Mouse (Mus musculus): Measurements from ENCODE around the gene Brd2. TPM values are rescaled to one million over a fixed set of nuclear protein-coding genes. Genes with fewer than 3 reads are reported as not detected.
A peak's percentile ranks its signal among the peaks of the same experiment; 100 is the strongest.
"Not testable (repeated sequence)": the region's sequence is repeated elsewhere in the genome, so short reads cannot be mapped to it uniquely, and the experiment has no call there.

The Brd2 gene
- 100 to 1,000 TPM; 178 to 192 TPM for total RNA-seq (2021)

DNA sequence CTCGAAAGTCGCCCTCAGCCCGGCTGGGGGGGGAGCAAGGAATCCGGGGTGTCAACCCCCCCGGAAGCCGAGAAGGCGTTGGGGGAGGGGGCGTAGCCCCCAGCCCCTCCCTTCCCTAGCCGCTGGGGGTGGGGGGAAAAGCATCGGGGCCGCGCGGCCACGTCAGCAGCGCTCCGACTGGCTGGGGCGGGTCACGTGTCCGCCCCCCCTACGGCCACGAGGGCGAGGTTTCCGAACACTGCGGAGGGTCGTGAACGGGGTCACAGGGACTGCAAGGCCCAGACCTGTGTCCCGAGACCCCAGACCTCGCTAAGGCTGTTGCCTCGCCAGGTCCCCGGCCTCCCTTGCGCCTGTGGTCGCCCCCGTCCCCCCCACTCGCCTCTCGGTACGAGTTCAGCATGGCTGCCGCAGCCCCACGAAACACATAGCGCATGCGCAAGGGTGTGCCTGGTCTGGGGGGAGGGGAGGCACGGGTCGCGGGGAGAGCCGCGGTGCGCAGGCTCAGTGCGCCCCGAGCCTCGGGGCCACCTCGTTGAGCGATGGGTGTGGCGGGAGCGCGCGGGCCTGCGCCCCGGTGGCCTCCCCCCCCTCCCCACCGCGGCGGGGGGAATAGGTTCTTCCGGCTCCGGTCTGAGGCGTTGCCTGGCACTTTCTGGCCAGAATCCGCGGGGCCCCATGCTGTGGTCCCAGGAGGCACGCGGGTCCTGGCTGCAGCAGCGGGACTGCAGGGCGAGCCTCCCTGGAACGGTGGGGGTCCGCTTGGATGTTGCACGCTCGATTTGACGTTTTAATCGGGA is at the start of gene Brd2:
Brd2 (minus strand) TSS at position 447 of the 797 bp plus-strand sequence.
- peak; percentile 97 to 98 for DNase-seq (ENCODE audit: low spot score in 2 of 2)
- intact Hi-C loops (cut with DNase I) = loop anchor here (1.0 to 5.0 kb wide), 2 partner anchors 465 to 505 kb away; partner anchors contain the start of genes Ppt2 and Prrt1

DNA sequence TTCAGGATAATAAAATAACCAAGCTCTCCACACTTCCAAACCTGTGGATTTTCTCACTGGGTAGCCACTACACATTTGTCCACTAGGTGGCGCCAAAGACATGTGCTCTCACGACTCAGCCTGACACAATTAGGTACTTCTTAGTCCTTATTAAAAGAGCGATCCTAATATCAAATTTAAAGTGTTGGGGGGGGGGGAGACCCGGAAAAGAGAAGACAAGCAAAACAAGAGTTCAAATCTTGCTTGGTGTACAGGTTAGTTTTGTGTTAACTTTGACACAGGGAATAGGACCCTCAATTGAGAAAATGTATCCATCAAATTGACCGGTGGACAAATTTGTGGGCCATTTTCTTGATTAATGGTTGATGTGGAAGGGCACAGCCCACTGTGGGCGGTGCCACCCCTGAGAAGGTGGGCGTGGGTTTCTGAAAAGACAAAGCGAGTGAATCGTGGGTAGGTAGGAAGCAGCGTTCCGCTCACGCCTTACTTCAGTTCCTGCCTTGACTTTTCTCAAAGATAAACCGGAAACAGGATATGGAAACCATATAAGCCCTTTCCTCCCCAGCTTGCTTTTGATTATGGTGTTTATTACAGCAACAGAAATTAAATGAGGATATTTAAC is 48.6 kb upstream of the Brd2 start:
- DNase-seq (ENCODE audit: low spot score in 2 of 2) = peak; percentile 81 to 84
- intact Hi-C loops (cut with DNase I) = loop anchor here (1.0 to 5.0 kb wide), 5 partner anchors 34 to 241 kb away; partner anchors contain the start of gene Btnl2

DNA sequence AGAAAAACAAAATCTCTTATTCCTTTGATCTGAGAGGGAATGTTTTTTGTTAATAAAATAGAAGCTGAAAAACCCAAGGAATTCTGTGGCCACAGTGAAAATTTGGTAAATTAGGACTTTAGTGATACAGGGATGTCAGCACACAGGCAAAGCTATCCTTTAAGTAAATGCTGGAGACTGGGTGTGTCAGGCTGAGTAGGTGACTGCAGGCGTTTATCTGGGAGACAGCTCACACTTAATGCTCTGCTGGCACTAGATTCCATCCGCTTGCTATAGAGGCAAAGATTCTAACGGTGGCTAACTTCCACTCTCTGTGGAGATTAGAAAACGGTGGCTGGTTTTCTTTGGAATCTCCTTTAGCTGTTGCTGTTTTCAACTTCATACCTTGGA is 48.0 kb upstream of the Brd2 start:
- DNase-seq (ENCODE audit: low spot score in 2 of 2) = no peak
- intact Hi-C loops (cut with DNase I) = loop anchor here (1.0 to 5.0 kb wide), 5 partner anchors 34 to 242 kb away; partner anchors contain the start of gene Btnl2

DNA sequence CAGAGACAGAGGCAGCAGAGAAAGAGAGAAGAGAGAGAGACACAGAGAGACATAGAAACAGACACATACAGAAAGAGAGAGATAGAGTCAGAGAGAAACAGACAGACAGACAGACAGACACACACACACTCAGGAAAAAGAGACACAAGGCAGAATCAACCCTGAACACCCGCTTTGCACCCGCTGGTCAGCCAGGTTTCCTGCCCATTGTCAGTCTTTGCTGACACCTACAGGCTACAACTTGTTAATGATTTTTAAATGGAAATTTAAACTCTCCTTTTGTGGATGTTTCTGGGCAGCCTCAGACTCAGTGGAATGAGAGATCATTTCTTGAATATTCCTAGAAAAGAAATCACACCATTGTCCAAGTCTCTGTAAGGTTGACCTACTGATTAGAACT is 46.8 kb upstream of the Brd2 start:
- intact Hi-C loops (cut with DNase I) = loop anchor here (2.0 kb wide), 2 partner anchors 66 to 92 kb away; no protein-coding TSS in a partner anchor

DNA sequence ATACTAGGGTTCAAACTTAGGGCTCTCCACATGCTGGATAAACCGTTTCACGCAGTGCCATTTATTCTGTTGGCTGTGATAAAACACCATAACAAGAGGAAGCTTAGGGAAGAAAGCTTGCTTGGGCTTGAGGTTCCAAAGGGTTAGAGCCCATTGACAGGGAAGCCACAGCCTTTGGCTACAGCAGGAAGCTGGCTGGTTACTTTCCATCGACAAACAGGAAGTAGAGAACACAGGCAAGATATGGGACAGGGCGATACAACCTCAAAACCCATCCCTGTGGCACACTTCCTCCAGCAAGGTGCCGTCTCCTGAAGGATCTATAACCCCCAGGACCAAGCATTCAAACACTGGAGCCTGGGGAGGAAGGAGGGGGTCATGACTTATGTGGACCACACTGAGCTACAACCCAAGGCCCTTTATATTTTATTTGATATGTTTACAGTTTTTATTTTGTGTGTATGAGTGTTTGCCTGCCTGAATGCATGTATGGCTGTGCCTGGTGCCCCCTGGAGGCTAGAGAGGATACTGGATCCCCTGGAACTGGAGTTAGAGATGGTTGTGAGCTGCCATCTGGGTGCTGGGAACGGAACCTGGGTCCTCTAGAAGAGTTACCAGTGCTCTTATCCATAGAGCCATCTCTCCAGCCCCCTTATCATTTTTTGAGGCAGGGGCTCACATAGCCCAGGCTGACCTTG is 42.7 kb upstream of the Brd2 start:
- intact Hi-C loops (cut with DNase I) = no loop called here
- DNase-seq (ENCODE audit: low spot score in 2 of 2) = no peak

More for the DNA sequence above, 46.8 kb upstream of the Brd2 start:
- peak; percentile 17 to 39 for DNase-seq (ENCODE audit: low spot score in 2 of 2)

DNA sequence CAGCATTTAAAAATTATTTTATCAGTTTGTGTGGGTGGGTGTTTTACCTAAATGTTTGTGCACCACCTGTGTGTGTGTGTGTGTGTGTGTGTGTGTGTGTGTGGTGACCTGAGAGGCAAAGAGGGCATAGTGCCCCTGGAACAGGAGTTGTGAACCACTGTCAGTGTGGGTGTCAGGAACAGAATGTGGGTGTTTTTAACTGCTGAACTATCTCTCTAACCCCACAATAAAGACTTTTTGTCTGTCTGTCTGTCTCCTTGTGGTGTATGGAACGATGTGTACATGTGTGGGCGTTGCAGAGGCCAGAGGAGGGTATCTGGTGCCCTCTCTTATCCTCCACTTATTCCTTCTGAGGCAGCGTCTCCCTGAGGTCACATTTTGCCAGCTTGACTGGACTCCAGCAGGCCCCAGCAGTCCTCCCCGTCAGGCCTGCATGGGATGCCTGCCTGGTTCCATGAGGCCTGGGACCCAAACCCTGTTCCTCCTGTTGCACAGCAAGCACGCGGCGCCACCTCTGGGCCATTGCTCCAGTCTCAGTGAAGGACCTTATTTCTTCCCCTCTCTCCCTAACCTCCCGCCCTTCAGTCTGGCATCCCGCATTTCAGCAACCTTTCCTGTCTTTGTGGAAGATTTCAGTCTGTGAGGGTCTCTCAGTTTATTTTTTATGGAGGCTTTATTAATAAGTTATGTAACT is 41.9 kb upstream of the Brd2 start:
- intact Hi-C loops (cut with DNase I) = no loop called here
- DNase-seq (ENCODE audit: low spot score in 2 of 2) = no peak

DNA sequence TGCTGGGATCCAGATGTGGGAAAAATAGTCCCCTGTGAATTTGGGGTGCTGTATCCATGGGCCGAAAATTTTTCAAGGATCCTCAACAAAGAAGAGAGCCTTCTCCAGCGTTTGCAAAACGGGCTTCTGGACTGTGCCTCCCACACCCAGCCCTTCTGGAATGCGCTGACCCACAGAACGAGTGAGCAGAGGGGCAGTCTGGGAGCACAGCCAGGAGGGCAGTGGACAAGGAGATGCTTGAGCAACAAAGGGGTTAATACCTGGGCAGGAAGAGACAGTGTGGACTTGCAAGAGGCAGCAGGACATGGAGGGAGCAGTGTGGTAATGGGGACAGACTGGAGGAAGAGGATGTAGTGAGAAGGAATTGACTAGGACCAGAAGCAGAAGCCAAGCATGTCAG is 33.1 kb upstream of the Brd2 start:
- intact Hi-C loops (cut with DNase I) = no loop called here

DNA sequence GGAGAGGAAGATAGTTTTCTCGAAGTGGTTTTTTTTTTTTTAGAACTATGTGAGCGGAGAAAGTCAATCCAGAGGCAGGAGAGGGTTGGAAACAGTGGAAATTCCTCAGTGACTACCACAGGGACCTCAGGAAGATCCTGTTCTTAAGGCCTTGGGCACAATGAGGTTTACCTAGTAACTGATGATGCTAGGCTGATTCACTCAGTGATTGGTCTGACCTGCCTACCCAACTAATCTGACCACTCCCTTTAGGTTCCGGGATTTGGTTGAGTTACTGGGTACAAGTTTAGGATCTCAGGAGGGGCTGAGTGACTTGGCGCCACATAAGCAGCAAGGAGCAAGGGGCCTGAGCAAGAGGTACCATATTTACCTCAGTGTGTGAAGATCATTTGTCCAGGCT is 30.5 kb upstream of the Brd2 start, which contains the start of gene H2-DMb1:
H2-DMb1 (plus strand) TSS at position 150 of the 400 bp plus-strand sequence.
- intact Hi-C loops (cut with DNase I) = no loop called here
- peak; percentile 61 to 75 for DNase-seq (ENCODE audit: low spot score in 2 of 2)

More for the DNA sequence above, 33.1 kb upstream of the Brd2 start:
- DNase-seq (ENCODE audit: low spot score in 2 of 2) = no peak

DNA sequence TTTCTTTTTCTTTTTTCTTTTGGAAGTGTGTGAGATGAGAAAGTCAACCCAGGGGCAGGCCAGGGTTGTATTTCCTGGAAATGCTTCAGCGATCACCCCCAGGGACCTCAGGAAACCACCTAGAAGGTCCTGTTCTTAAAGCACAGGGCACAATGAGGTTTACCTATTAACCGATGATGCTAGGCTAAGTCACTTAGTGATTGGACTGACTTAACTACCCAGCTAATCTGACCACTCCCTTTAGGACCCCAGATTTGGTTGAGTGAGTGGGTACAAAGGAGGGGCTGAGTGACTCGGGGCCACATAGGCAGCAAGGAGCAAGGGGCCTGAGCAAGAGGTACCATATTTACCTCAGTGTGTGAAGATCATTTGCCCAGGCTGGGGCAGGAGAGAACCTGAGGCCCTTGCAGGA is 22.5 kb upstream of the Brd2 start:
- intact Hi-C loops (cut with DNase I) = no loop called here
- no peak for DNase-seq (ENCODE audit: low spot score in 2 of 2)

DNA sequence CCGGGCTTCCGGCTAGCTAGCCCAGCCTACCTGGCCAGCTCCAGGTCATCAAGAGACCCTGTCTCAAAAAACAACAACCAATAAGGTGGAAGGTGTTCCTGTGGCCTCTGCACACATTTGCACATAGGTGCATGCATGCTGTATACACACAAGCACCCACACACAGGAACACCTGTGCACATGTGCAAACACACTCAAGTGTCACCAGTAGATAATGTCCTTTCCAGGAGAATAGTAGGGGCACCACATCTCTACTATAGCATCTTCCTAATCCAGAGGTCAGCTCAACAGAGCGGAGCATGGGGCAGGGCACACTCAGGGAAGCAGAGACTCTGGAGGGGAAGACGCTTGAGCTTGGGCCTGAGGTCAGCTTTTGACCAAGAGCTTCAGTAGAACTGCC is 21.8 kb upstream of the Brd2 start:
- intact Hi-C loops (cut with DNase I); DNase-seq (ENCODE audit: low spot score in 2 of 2): not testable (repeated sequence)

DNA sequence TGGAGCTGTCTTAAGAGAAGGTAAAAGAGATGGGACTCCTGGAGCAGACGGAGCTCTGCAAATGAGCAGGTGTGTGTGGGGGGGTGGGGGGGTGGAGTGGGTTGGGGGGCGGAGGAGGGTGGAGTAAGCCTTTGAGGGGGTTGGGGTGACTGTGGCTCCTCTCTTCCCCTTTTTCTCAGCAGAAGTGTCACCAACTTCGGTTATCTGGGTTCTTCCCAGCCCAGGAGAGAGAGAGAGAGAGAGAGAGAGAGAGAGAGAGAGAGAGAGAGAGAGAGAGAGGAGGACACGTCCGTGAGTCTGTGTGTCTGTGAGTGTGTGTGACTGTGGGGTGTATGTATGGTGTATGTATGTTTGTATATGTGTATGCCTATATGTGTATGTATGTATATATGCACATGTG is 21.0 kb upstream of the Brd2 start:
- intact Hi-C loops (cut with DNase I) = no loop called here

DNA sequence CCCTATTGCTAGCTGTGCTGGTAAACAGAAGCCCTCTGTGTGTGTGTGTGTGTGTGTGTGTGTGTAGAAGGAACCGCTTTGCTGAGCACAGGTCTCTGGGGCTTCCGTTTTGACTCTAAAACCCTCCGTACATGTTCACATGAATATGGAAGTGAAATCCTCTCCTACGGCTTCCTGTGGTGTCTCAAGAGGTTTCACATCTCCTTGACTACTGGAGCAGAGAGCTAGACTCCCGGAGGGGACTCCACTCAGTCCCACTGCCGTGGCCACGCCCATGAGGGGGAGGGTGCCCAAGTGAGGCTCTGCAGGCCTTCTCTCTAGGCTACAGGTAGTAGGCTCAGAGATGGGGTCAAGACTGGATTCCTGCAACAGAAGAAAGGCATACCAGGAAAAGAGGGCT is 20.6 kb upstream of the Brd2 start, which contains the start of gene H2-DMb2:
H2-DMb2 (plus strand) TSS at position 275 of the 400 bp plus-strand sequence.
- intact Hi-C loops (cut with DNase I) = no loop called here
- DNase-seq (ENCODE audit: low spot score in 2 of 2) = no peak

More for the DNA sequence above, 21.0 kb upstream of the Brd2 start:
- no peak for DNase-seq (ENCODE audit: low spot score in 2 of 2)

DNA sequence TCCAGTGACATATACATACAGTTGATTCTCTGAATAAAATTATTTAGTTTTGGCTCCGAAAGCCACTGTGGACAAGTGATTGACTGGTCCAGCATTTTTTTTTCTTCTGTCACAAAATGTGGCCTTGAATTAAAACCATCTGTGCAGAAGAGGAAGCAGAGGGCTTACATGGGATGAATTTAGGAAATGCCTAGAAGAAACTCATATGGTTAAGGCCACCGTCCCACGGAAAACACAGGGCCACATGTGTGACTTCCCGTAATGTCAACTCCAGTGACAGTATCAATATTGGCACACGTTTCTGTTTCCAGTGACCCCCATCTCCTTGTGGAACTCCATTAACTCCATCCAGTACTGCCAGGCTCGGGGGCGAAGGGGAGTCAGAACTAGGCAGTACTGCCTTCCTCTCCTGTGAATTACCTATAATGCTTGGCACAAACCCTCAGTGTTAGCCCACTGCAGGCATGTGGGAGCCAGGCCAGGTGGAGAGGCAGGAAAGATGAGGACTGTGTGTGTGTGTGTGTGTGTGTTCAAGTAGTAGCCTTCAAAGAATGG is 20.1 kb upstream of the Brd2 start:
- intact Hi-C loops (cut with DNase I) = no loop called here
- no peak for DNase-seq (ENCODE audit: low spot score in 2 of 2)

DNA sequence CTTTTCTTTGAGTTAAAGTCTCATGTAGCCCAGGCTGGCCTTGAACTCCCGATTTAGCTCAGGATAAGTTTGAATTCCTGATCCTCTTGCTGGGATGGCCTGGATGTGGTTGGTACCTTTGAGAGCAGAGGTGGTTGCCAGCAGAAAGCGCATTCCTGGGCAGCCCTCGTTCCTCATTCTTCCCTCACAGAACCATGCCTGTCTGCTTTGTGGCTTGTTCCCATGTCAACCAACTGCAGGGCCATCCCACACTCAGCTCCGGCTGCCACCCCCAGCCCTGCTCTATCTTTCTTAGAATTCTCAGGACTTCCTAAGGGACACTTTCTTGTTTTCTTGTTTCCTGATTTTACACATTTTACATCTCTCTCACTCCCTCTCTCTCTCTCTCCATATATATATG is 19.0 kb upstream of the Brd2 start:
- intact Hi-C loops (cut with DNase I) = no loop called here
- DNase-seq (ENCODE audit: low spot score in 2 of 2) = peak; percentile 51 to 69

DNA sequence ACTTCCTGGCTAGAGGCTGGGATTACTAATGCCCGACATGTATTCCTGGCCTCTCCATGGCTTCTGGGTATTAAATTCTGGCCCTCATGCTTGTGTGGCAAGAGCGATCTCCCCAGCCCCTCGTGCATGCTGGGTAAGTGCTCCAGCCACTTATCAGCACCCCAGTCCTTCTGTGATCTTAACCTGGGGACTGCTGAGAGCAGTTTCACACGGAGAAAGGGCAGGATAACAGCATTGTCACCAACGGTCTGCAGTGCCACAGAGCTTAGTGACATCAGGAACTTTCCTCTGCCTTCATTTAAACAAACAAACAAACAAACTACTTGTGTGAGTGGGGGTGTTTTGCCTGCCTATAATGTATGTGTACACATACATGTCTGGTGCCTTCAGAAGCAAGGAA is 17.8 kb upstream of the Brd2 start:
- DNase-seq (ENCODE audit: low spot score in 2 of 2) = no peak
- intact Hi-C loops (cut with DNase I) = no loop called here

DNA sequence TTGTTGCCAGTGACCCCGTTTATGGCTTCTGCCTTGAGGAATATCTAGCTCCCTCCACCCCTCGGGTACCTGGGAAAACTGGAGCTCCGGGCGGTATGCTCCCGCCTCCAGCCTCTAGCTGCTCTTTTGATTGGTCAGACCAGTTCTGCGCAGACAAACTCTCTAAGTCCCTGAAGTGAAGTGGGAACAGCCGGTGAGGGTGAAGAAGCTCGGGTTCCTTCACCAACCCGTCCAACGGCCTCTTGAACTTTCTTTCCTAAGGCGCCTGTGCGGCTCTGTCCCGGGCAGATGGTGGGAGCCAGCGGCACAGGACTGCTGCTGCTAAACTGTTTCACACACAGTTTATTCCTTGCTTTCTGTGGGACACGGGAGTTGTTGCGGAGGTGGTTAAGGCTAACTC is 17.0 kb upstream of the Brd2 start:
- intact Hi-C loops (cut with DNase I) = no loop called here
- DNase-seq (ENCODE audit: low spot score in 2 of 2) = no peak

DNA sequence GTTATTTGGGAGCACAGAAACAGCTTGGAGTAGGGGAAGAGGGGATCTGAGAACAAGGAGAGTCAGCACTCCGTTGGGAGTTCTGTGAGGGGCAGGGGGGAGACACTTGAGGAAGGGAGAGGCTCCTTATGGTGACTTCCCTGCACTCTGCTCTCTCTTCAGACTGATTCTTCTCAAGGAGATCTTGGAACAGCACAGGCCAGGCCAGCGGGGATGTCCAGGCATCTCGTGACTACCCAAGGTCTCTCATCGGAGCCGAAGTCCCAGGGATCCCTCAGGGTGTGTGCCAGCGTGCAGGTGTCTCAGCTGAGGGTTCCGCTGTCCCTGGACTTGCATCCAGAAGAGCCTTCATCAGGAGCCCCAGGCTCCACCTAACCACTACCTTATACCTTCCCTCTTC is 16.2 kb upstream of the Brd2 start:
- intact Hi-C loops (cut with DNase I) = no loop called here
- no peak for DNase-seq (ENCODE audit: low spot score in 2 of 2)

DNA sequence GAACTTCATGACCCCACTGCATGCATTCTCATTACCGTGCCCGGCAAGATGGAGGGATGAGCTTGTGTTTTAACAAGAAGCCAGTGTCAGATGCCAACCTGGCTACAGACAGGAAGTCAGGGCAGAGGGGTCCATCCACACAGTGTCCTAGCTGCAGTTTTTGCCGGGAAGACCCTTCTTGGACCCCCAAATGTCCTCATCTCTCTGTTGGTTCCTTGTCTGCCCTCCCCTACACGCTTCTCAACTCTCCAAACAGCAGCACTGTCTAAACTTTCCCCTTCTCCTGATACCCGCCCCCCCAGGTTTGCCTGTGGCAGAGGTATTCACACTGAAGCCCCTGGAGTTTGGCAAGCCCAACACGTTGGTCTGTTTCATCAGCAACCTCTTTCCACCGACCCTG is 15.2 kb upstream of the Brd2 start:
- intact Hi-C loops (cut with DNase I) = no loop called here
- no peak for DNase-seq (ENCODE audit: low spot score in 2 of 2)
